Mouse (Mus musculus) bone marrow macrophage, adult 2 months (primary cell): ENCODE measurements around the gene Phgr1.

ENCODE experiments used
- CTCF ChIP-seq: IDR thresholded peaks from 2 replicates; pipeline ENCODE4 v1.5.1; 2012; ENCODE audit warnings: low read depth, mild to moderate bottlenecking, low read length, moderate library complexity
- POLR2A ChIP-seq: IDR thresholded peaks from 2 replicates; pipeline ENCODE4 v1.6.1; 2012; ENCODE audit warnings: mild to moderate bottlenecking, low read depth, low read length, borderline replicate concordance

DNA sequence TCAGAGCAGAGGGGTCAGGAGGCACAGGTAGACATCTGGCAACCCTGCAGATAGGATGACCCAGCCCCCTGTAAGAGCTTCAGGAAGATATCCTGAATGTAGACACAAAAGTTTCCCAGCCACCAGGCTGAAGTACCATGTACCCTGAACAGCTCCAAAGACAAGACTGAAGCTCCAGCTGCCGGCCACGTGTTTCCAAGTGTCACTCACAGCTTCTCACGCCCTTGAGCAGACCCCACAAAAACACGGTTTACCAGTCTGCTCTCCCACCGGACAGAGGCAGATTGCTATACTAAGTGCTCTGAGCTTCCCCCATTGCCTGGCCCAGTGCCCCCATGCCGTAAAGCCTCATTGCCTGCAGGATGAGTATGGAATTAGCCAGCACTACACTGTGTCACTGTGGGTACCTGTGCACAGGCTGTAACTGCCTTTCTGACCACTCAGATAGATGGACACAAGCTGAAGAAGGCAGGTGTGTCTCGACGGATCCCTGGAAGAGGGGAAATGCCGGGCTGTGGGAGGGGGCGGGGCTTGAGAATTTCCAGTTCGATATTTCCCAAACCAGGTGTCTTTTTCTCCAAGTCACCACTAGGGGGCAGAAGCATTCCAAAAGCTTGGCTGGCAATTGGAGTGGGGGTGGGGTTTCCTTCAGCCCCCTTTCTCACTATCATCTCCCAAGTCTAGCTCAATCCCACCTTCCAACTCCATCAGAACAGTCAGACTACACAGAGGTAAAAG is 8.3 kb upstream of the Phgr1 start:
- TF ChIP-seq POLR2A, result no peak
- TF ChIP-seq CTCF, result peak; percentile 85
